Mouse (Mus musculus): ENCODE measurements around the gene Zfp275.
"Not testable (repeated sequence)": the region's sequence is repeated elsewhere in the genome, so short reads cannot be mapped to it uniquely, and the experiment has no call there.

The Zfp275 gene

GRCm38 (mm10) chrX:73342483-73342895 lies at the start of gene Zfp275:
Zfp275 (plus strand) TSS chrX:73342621.
- DNase-seq (ENCODE audit: low spot score in 2 of 2) = peak; percentile 78

- not testable (repeated sequence) for DNase-seq (ENCODE audit: low spot score in 2 of 2)
Observed at GRCm38 (mm10) chrX:73292876-73293275, 49.5 kb upstream of the Zfp275 start, which contains the start of the genes Xlr5a and Xlr5c. Xlr5a (minus strand) TSS chrX:73292976. Xlr5c (minus strand) TSS chrX:73292976.

- DNase-seq (ENCODE audit: low spot score in 2 of 2) = not testable (repeated sequence)
Observed at GRCm38 (mm10) chrX:73295745-73296144, 46.7 kb upstream of the Zfp275 start.

- DNase-seq (ENCODE audit: low spot score in 2 of 2) = peak in 1 of 2 experiments; percentile 38
Observed at GRCm38 (mm10) chrX:73312522-73312921, 29.9 kb upstream of the Zfp275 start.

- DNase-seq (ENCODE audit: low spot score in 2 of 2) = no peak
Observed at GRCm38 (mm10) chrX:73321029-73321428, 21.4 kb upstream of the Zfp275 start.

DNA sequence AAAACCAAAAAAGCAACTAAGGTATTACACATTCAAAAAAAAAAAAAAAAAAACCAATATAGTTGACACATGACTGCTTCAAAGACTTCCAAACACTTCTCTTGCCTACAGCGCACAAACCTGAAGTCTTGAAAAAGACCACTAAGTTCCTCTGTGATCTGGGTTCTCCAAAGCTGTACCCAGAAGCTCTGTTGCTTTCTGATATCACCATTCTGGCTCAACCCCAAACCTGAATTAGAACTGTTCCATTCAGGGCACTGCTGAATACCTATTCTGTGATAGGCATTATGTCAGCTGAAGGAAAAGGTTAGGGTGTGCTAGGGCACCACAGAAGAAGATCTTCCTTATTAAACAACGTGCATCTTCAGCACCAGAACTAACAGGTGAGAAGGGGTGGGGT lies 15.2 kb upstream of the Zfp275 start:
- DNase-seq (ENCODE audit: low spot score in 2 of 2) = no peak

GRCm38 (mm10) chrX:73333548-73333947 lies 8.9 kb upstream of the Zfp275 start:
- DNase-seq (ENCODE audit: low spot score in 2 of 2) = no peak

DNA sequence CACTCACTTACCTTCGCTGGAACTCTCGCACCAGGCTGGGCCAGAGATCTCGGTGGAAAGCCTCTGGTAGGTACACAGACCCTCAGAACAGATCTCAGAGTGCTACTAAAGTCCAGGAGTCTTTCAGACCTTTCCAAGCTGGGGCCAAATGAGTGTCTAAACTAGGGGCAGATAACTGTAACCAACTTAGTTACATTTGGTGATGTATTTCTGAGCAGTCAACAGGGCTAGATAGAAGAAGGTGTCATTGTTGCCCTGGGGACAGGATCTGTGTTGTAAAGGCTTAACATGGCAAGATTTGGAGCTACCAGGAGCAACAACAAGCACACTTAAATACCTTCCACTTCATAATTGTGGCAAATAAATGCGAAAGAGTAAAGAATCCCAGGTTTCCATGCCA lies 5.7 kb upstream of the Zfp275 start, which contains the start of gene Gm45015:
Gene Gm45015 (minus strand): TSS at position 101 of the 400 bp plus-strand sequence.
- no peak for DNase-seq (ENCODE audit: low spot score in 2 of 2)

GRCm38 (mm10) chrX:73341473-73341872 lies 948 bp upstream of the Zfp275 start:
- no peak for DNase-seq (ENCODE audit: low spot score in 2 of 2)

GRCm38 (mm10) chrX:73342068-73342467 lies 353 bp upstream of the Zfp275 start:
- no peak for DNase-seq (ENCODE audit: low spot score in 2 of 2)

DNA sequence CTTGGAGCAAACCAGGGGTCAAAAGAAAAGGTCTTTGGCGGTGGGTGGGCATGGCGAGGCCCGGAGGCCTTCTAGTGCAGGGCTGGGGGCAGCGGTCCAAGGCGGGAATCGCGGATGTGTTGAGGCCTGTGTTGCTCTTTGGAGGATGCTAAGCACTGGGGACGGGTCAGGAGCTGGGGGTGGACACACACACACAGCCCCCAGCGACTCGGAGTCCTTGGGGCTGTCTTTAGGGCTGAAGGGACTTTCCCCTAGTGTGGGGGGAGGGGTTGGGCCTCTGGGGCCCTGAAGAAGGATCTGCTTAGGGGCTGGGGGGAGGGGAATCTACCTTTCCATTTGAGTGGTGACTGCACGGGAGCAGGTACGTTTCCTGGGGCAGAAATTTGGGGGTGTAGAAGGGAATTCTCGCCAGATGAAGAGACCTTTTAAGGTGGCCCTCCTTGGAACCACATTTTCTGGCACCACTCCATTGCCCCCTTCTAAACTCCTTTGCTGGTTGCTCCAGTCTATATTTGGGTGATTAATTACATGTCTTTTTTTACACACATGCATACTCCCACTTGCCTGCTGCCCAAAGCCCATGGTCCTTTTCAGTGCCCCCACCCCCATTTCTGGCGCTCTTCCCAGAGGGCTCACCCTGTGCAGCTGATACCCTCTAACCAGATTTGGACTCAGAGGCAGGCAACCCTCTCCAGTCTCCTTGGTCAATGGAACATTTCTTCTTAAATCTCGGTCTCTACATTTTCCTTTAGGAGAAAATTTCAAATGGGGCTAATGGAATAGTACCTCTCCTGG lies 717 bp downstream of the Zfp275 start:
- peak in 1 of 2 experiments; percentile 4 for DNase-seq (ENCODE audit: low spot score in 2 of 2)

- DNase-seq (ENCODE audit: low spot score in 2 of 2) = no peak
Observed at GRCm38 (mm10) chrX:73343802-73344201, 1.4 kb downstream of the Zfp275 start.

DNA sequence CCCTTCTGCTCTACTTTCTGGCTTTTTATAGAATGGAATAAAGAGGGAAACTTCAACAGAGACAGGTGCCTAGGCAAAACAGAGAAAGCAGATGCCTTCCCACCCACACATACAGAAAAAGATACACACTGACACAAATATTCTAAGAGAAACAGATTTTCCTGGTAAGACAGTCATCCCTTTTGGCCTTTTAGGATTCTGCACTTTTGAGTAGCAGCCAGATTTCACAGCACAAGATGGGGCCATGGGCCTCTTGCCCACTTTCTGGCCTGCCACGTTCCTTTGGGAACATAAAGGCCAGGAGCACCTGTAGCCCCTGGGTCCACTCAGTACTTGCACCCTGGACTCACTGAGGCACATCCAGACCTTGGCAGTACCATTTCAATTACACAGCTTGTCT lies 1.9 kb downstream of the Zfp275 start:
- no peak for DNase-seq (ENCODE audit: low spot score in 2 of 2)

DNA sequence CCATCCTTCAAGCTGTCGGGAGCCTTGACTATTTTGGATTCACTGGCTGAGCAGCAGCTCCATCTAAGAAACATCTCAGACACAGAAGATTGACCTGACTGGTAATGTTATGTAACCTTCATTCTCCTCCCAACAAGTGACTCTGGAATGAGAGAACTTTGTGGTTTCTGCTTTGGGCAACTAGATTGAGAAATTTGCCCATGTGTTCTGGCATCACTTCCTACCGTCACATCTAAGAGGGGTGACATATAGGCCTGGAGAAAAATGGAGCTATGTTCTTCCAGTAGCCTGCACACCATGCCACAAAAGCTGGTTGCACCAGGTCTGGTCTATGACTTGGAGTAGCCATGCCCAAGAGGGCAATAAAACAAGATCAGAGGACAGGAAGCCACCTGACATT lies 13.7 kb downstream of the Zfp275 start:
- DNase-seq (ENCODE audit: low spot score in 2 of 2) = no peak

GRCm38 (mm10) chrX:73356719-73357118 lies 14.3 kb downstream of the Zfp275 start:
- DNase-seq (ENCODE audit: low spot score in 2 of 2) = no peak

DNA sequence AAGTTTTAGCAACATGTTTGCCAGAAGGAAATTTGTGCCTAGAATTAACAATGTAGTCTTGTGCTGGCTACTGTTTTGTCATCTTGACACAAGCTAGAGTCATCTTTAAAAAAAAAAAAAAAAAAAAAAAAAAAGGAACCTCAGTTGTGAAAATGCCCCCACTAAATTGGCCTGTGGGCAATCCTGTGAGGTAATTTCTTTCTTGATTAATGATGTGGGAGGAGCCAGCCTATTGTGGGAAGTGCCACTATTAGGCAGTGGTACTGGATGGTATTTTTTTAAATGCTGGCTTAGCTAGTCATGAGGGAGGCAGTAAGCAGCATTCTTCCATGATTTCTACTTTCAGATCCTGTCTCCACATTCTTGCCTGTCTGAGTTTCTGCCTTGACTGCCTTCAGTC lies 20.9 kb downstream of the Zfp275 start:
- no peak for DNase-seq (ENCODE audit: low spot score in 2 of 2)

DNA sequence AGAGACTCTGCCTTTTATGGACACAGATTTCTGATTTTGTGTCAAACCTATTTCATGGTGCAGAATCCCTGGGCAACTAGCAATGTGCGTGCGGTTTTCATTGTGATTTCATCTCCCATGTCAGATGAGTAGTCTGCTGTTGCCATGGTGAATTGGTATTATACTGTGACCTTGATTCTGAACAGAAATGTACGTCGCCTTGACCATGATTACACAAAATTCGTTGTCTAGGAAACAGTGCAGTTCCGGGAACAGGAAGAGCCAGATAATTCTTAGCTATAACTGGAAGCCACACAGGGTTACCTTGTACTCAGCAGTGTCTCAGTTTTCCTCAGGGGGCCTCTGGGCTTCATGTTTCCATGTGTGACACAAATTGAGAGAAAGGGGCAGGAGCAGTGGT lies 42.0 kb downstream of the Zfp275 start:
- no peak for DNase-seq (ENCODE audit: low spot score in 2 of 2)

DNA sequence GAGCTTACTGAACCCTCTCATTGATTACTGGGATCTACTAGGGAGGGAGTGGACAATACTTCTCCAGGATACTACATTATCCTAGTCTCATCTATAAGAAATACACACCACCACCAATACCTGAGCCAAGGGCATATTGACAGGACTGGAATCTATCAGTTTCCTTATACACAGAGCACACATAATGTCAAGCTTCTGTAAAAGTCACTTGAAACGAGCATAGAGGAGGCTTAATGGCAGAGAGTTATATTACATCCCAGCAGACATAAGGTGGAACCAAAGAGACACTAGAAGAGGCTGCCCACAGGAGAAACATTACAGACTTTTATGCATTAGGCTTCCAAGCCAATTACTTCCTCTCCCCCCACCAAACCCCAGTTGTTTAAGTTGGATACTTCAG lies 42.5 kb downstream of the Zfp275 start:
- DNase-seq (ENCODE audit: low spot score in 2 of 2) = no peak

DNA sequence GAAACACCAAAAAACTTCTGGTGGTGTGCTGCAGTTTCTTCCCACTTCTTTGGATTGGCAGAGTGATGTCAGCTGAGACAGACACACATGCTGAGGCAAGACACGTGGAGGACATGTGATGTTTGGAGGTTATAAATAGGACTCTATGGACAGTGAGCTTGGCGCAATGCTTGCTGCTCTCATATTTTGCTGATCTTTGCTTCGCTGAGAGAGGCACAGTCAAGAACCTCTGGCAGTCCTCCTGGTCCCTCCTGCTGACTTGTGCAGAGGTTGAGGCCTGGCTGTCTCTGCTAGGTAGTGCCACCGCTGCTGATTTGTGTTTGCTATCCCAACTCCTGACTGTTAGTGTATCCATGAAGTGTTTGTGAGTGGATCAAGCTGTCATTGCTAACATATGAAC lies 49.1 kb downstream of the Zfp275 start:
- no peak for DNase-seq (ENCODE audit: low spot score in 2 of 2)

DNA sequence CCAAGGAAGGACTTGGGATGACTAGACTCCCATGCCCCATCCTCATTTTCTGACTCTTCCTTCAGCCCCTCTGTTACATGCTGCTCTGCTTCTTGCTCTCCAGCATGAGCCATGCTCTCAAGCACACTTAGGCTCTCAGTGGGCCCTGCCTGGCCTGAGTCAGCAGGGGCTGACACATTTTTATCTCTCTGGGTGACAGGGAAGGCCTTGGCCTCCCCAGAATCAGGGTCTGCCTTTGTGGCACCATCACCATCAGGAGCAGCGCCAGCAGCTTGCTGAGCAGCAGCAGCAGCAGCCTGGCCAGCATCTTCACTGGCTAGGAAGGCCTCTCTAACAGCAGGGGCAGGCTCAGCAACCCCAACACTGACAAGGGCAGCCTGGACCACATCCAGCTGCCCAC lies 54.0 kb downstream of the Zfp275 start:
- DNase-seq (ENCODE audit: low spot score in 2 of 2) = no peak

DNA sequence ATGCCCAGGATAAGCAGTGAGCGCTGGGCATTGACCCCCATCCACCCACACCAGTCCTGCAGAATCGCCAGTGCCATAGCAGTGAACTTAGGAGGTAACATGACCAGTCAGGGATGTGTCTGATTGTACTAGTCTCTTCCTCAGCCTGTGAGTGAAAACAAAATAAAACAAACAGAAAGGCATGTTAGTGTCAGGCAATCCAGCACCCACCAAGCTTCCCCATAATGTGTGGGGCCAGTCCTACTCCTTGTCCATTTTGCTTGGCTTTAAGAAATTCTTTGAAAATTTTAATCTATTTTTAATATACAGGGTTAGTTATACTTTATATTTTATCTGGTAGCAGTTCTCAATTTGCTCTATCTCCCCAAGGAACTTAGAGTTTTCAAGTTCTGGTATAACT lies 56.2 kb downstream of the Zfp275 start, which contains the start of gene Gm18336:
Gene Gm18336 (minus strand): TSS at position 101 of the 400 bp plus-strand sequence.
- DNase-seq (ENCODE audit: low spot score in 2 of 2) = not testable (repeated sequence)

DNA sequence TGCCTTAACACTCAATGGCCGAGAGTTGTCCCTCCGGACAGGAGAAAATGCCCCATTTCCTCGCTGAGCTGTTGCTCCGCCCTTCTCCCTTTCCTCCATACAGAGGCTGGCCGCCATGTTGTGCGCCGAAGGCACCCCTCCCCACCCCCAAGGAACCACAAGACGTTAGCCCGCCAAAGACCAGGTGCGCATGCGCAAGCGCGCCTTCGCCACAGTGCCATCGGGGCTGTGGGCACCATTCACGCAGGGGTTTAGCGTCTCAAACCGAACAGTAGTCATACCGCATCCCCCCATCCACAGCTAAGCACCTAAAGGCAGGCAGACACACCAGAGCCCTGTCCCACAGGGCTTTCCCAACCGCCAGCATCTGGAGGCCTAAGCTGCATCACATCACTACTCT lies 58.5 kb downstream of the Zfp275 start:
- DNase-seq (ENCODE audit: low spot score in 2 of 2) = no peak

- no peak for DNase-seq (ENCODE audit: low spot score in 2 of 2)
Observed at GRCm38 (mm10) chrX:73401616-73402015, 59.2 kb downstream of the Zfp275 start.
